Mouse (Mus musculus) CD4-positive, CD25-positive, alpha-beta regulatory T cell, adult 4 months (primary cell): Measurements from ENCODE around the gene Rhob. TPM values are rescaled to one million over a fixed set of nuclear protein-coding genes. Genes with fewer than 3 reads are reported as not detected.

Source experiments
- polyA plus RNA-seq, 2 experiments: library from polyadenylated mRNA; unstranded; fragments of 100-300 nt; shearing (Covaris generic); gene quantifications; one replicate each; pipeline ENCODE4 v1.2.1; 2017

Gene Rhob
- polyA plus RNA-seq, 2 experiments from 2014 or later = 0.76 to 1.0 TPM

Other genes with a start within 250 kb of the Rhob start
- gene Gdf7, start 198.1 kb downstream of the Rhob start, polyA plus RNA-seq = not detected
- 10 to 100 TPM in 1 of 2 experiments, 1 to 10 TPM in 1; 5.6 to 13.0 TPM for gene Hs1bp3, start 186.6 kb downstream of the Rhob start, polyA plus RNA-seq
- not detected for gene Slc7a15, start 99.1 kb upstream of the Rhob start, polyA plus RNA-seq
- gene Pum2, start 174.1 kb upstream of the Rhob start, polyA plus RNA-seq = 10 to 100 TPM; 66.0 to 67.0 TPM